Mouse (Mus musculus) midbrain, postnatal 0 days (tissue): ENCODE results near the gene Mras. TPM values are rescaled to one million over a fixed set of nuclear protein-coding genes. Genes with fewer than 3 reads are reported as not detected.

Experiments used
- ATAC-seq: fragments of 200-750 bp; cut with Nextera tagmentation; 2 replicates; pipeline ENCODE4 v1.8.0; 2017; ENCODE audit warnings: moderate number of reproducible peaks, mild to moderate bottlenecking, moderate TSS enrichment, moderate library complexity; ENCODE audit not compliant: low FRiP score
- DNase-seq: peaks from one replicate; pipeline ENCODE4 v3.0.0-alpha.2; 2015; ENCODE audit warnings: low spot score
- H3K27ac ChIP-seq: fragments of 300-500 bp; sonication (generic); 2 replicates; pipeline ENCODE4 v1.5.1; 2014; ENCODE audit warnings: low read depth, mild to moderate bottlenecking, low read length, mixed read lengths
- H3K27me3 ChIP-seq: fragments of 300-500 bp; sonication (generic); 2 replicates; pipeline ENCODE4 v1.6.1; 2014; ENCODE audit warnings: low read length, control low read depth, mixed read lengths; ENCODE audit not compliant: insufficient read depth
- H3K36me3 ChIP-seq: fragments of 300-500 bp; sonication (generic); 2 replicates; pipeline ENCODE4 v1.6.1; 2014; ENCODE audit warnings: low read length, control low read depth, mixed read lengths; ENCODE audit not compliant: insufficient read depth
- H3K4me1 ChIP-seq: fragments of 300-500 bp; sonication (generic); 2 replicates; pipeline ENCODE4 v1.6.1; 2014; ENCODE audit warnings: mild to moderate bottlenecking, control low read depth, antibody characterized with exemption, low read length, mixed read lengths; ENCODE audit not compliant: insufficient read depth
- H3K4me2 ChIP-seq: fragments of 300-500 bp; sonication (generic); 2 replicates; pipeline ENCODE4 v1.6.1; 2014; ENCODE audit warnings: low read depth, mild to moderate bottlenecking, low read length, mixed read lengths; ENCODE audit not compliant: poor library complexity, severe bottlenecking
- H3K4me3 ChIP-seq: fragments of 300-500 bp; sonication (generic); 2 replicates; pipeline ENCODE4 v1.5.1; 2014; ENCODE audit warnings: low read depth, mild to moderate bottlenecking, low read length, moderate library complexity
- H3K9ac ChIP-seq: fragments of 300-500 bp; sonication (generic); replicated peaks from 2 replicates; pipeline ENCODE4 v1.6.1; 2014; ENCODE audit warnings: mild to moderate bottlenecking, low read length, moderate library complexity, mixed read lengths; ENCODE audit not compliant: poor library complexity, severe bottlenecking
- H3K9me3 ChIP-seq: fragments of 300-500 bp; sonication (generic); 2 replicates; pipeline ENCODE4 v1.6.1; 2016; ENCODE audit warnings: low read length, control low read depth
- CTCF ChIP-seq: IDR thresholded peaks from 2 replicates; pipeline ENCODE4 v1.5.1; 2016; ENCODE audit warnings: antibody characterized with exemption, mild to moderate bottlenecking
- WGBS: fragments of 180-500 bp; shearing (Covaris S2); extraction: QIAGEN DNeasy Blood & Tissue Kit; methylation state at CpG from one replicate; pipeline ENCODE4 v1.1.7; 2014; 5-methylcytosine and 5-hydroxymethylcytosine counted together
- polyA plus RNA-seq: library from polyadenylated mRNA; unstranded; fragments of >200 nt; fragmentation: Nextera tagmentation; extraction: Ambion mirVana; gene quantifications from 2 replicates; pipeline ENCODE4 v1.2.1, GENCODE M21; 2015
- total RNA-seq: library from RNA; depleted of rRNA; stranded (reverse); fragments of >200 nt; gene quantifications from 2 replicates; pipeline ENCODE4 v1.2.3, GENCODE M21; 2014; rRNA removed

Mras gene
- total and polyA plus RNA-seq, 2 experiments from 2014 or later, result 72.6 to 92.9 TPM

GRCm38 (mm10) chr9:99341600-99341999, 95.6 kb downstream of the Mras start:
- Histone ChIP-seq H3K4me2 (no peak overlapping the region), H3K27ac (no peak overlapping the region), H3K4me1 (peaks cover 3% of the 10 kb centered on the region; the same call in 1 of the 2 replicates), H3K9me3 (no peaks in the 10 kb centered on the region), H3K27me3 (no peaks in the 10 kb centered on the region), H3K9ac (no peak overlapping the region), H3K4me3 (no peak overlapping the region), H3K36me3 (no peaks in the 10 kb centered on the region)
- no peak for DNase-seq
- no peak for TF ChIP-seq CTCF
- 86% methylated on average over 3 of the region's 3 CpGs for WGBS
- no peak for ATAC-seq

GRCm38 (mm10) chr9:99340126-99340525, 97.1 kb downstream of the Mras start:
- TF ChIP-seq CTCF, result no peak
- WGBS, result 70% methylated on average over 12 of the region's 12 CpGs
- no peak overlapping the region for H3K4me3 ChIP-seq
- H3K9ac ChIP-seq, result no peak overlapping the region
- no peak overlapping the region for H3K4me2 ChIP-seq
- H3K9me3 ChIP-seq, result no peaks in the 10 kb centered on the region
- H3K4me1 ChIP-seq, result no peaks in the 10 kb centered on the region; the same call in 1 of the 2 replicates
- ATAC-seq, result no peak
- no peaks in the 10 kb centered on the region for H3K36me3 ChIP-seq
- no peak for DNase-seq
- no peak overlapping the region for H3K27ac ChIP-seq
- H3K27me3 ChIP-seq, result no peaks in the 10 kb centered on the region

DNA sequence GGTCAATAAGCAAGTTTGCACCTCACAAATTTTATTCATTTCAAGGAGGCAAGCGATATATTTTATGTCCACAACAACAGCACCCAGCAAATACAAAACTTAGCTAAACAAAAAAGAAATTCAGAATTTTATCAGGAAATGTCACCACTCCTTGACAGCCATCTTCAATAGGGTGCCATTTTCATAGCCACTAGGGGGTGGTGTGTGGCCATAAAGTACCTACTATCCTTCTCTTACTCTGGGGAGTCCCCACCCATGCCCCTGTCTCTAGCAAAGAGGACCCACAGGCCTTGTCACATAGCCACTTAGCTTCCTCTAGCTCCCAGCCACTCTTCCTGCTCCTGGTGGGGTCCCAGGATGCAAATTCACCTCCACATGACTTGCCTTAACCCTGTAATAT, 98.0 kb downstream of the Mras start:
- peak; percentile 32 for TF ChIP-seq CTCF
- H3K36me3 ChIP-seq, result no peaks in the 10 kb centered on the region
- no peak overlapping the region for H3K4me3 ChIP-seq
- ATAC-seq (no peak), DNase-seq (no peak)
- no peak overlapping the region for H3K27ac ChIP-seq
- no peaks in the 10 kb centered on the region for H3K27me3 ChIP-seq
- H3K9me3 ChIP-seq, result no peaks in the 10 kb centered on the region
- H3K9ac ChIP-seq, result no peak overlapping the region
- H3K4me1 ChIP-seq, result no peaks in the 10 kb centered on the region
- H3K4me2 ChIP-seq, result no peak overlapping the region
- 82% methylated on average over 1 of the region's 1 CpGs for WGBS

GRCm38 (mm10) chr9:99338293-99338692, 98.9 kb downstream of the Mras start:
- Histone ChIP-seq H3K9me3 (no peaks in the 10 kb centered on the region), H3K27me3 (no peaks in the 10 kb centered on the region), H3K9ac (no peak overlapping the region), H3K4me2 (no peak overlapping the region), H3K27ac (no peak overlapping the region), H3K36me3 (no peaks in the 10 kb centered on the region), H3K4me1 (no peaks in the 10 kb centered on the region), H3K4me3 (no peak overlapping the region)
- ATAC-seq (no peak), DNase-seq (no peak)
- WGBS, result 92% methylated on average over 1 of the region's 1 CpGs
- TF ChIP-seq CTCF, result no peak

DNA sequence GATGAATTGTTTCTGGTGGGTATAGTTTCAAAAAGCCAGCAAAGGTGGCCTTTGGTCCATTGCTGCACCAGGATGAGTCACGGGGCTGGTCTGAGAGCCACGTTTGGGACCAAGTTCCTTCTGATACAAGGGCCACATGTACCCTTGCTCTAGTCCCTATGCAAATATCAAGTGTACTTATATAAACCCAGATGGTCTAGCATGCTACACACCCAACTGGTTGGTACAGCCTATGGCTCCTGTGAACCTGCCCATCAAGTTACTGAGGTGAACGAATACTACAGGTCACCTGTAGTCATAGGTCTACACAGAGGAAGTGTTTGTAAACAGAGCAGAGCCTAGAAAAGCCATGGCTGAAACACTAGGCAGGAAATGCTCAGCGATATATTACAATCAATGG, 100.6 kb downstream of the Mras start:
- no peak overlapping the region for H3K9ac ChIP-seq
- no peaks in the 10 kb centered on the region for H3K9me3 ChIP-seq
- H3K4me2 ChIP-seq, result no peak overlapping the region
- no peaks in the 10 kb centered on the region for H3K36me3 ChIP-seq
- 93% methylated on average over 4 of the region's 4 CpGs for whole genome bisulfite sequencing
- ATAC-seq, result no peak
- no peak for DNase-seq
- no peaks in the 10 kb centered on the region for H3K4me1 ChIP-seq
- TF ChIP-seq CTCF, result no peak
- H3K4me3 ChIP-seq, result no peak overlapping the region
- no peaks in the 10 kb centered on the region for H3K27me3 ChIP-seq
- no peak overlapping the region for H3K27ac ChIP-seq

Other genes starting within 250 kb of the Mras start
- not detected in 2 replicates for gene Faiml, start 200.1 kb downstream of the Mras start, total RNA-seq
- not detected in 2 replicates for gene Faiml, start 200.1 kb downstream of the Mras start, polyA plus RNA-seq
- 31.8 and 36.6 TPM in 2 replicates for gene Cep70, start 194.0 kb downstream of the Mras start, total RNA-seq
- 43.4 and 50.8 TPM in 2 replicates for gene Cep70, start 194.0 kb downstream of the Mras start, polyA plus RNA-seq
- gene Esyt3, start 78.8 kb downstream of the Mras start, total RNA-seq, result 0.82 and 1.1 TPM in 2 replicates
- 1.4 and 1.8 TPM in 2 replicates for gene Esyt3, start 78.8 kb downstream of the Mras start, polyA plus RNA-seq
- 0.42 and 1.2 TPM in 2 replicates for gene Nme9, start 14.1 kb upstream of the Mras start, total RNA-seq
- 0.72 and 0.90 TPM in 2 replicates for gene Nme9, start 14.1 kb upstream of the Mras start, polyA plus RNA-seq
- gene Armc8, start 131.5 kb upstream of the Mras start, total RNA-seq, result 75.9 and 87.9 TPM in 2 replicates
- gene Armc8, start 131.5 kb upstream of the Mras start, polyA plus RNA-seq, result 75.4 and 77.5 TPM in 2 replicates
- gene Dbr1, start 138.4 kb upstream of the Mras start, total RNA-seq, result 15.7 and 25.0 TPM in 2 replicates
- 24.9 and 26.2 TPM in 2 replicates for gene Dbr1, start 138.4 kb upstream of the Mras start, polyA plus RNA-seq
- gene A4gnt, start 175.1 kb upstream of the Mras start, total RNA-seq, result not detected in 2 replicates
- not detected in 2 replicates for gene A4gnt, start 175.1 kb upstream of the Mras start, polyA plus RNA-seq
- 19.9 and 22.5 TPM in 2 replicates for gene Dzip1l, start 192.1 kb upstream of the Mras start, total RNA-seq
- 7.1 and 8.1 TPM in 2 replicates for gene Dzip1l, start 192.1 kb upstream of the Mras start, polyA plus RNA-seq